Mouse (Mus musculus): Measurements from ENCODE around the gene Ak7. TPM values are rescaled to one million over a fixed set of nuclear protein-coding genes. Genes with fewer than 3 reads are reported as not detected.

The Ak7 gene
- polyA plus RNA-seq, 1 experiment from 2014 or later: 2.5 TPM

DNA sequence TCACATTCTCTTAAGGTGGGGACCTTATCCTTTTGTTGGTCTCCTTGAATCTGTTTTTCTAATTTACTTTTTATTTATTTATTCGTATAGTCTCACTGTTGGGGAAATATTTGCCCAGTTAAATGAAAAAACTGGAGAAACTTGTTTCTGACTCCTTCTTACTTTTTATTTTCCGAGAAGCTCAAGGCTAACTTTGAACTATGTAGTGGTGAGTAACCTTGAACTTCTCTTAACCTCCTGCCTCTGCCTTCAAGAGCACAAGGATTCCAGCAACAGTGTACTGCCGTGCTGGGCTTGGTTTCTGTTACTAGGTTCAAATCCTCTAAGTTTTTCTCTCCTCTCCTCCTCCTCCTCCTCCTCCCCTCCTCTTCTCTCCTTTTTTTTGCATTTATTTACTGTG lies 55.9 kb downstream of the Ak7 start:
- Histone ChIP-seq H3K9ac (no peak overlapping the region), H3K4me3 (no peak overlapping the region), H3K36me3 (no peaks in the 10 kb centered on the region), H3K27ac (no peak overlapping the region), H3K4me1 (no peaks in the 10 kb centered on the region), H3K9me3 (replicated peaks) (no peaks in the 10 kb centered on the region), H3K4me2 (replicated peaks) (no peak overlapping the region), H3K27me3 (no peaks in the 10 kb centered on the region)
- ATAC-seq (ENCODE audit: low FRiP score): no peak
- WGBS: 83% methylated on average over 3 of the region's 3 CpGs

DNA sequence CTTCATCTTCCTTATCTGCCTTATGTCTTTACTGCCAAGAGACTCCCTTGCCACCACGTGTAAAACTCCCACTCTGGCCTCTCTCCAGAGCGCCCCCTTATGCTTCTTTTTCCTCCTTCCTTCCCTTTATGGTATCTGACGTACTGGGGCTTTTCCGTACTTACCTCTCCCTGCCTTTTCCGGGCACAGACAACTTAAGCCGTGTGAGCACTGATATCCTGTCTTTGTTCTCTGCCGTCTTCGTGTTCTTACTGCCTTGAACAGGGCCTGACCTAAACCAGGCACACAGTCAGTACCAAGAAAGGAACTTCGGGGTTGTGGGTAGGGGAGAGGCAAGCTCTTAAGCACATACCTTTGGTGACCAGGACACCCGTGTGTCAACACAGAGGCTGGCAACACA lies 63.9 kb downstream of the Ak7 start:
- ATAC-seq (ENCODE audit: low FRiP score): no peak
- H3K4me2 ChIP-seq (replicated peaks): no peak overlapping the region
- H3K36me3 ChIP-seq: no peaks in the 10 kb centered on the region
- no peaks in the 10 kb centered on the region for H3K9me3 ChIP-seq (replicated peaks)
- WGBS: 75% methylated on average over 10 of the region's 10 CpGs
- no peaks in the 10 kb centered on the region for H3K4me1 ChIP-seq
- H3K4me3 ChIP-seq: no peak overlapping the region
- H3K27me3 ChIP-seq: no peaks in the 10 kb centered on the region
- no peak overlapping the region for H3K27ac ChIP-seq
- no peak overlapping the region for H3K9ac ChIP-seq

DNA sequence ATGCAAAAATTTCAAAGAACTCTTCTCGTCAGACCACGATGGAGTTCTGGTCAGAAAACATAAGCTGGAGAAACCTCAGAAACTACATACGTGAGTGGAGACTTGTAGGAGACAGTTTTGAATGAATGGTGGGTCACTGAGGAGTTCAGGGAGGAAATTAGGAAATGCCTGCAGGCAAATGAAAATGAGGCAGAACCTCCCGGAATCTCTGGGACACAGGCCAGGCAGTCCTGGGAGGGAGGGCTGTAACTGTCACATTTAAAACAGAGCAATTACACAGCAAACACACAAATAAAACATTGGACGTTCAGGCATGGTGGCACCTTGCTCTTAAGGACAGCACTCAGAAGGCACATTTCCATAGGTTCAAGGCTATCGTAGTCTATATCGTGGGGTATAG lies 69.1 kb downstream of the Ak7 start:
- H3K9me3 ChIP-seq (replicated peaks): no peaks in the 10 kb centered on the region
- H3K36me3 ChIP-seq: no peaks in the 10 kb centered on the region
- no peaks in the 10 kb centered on the region for H3K4me1 ChIP-seq
- H3K4me2 ChIP-seq (replicated peaks): no peak overlapping the region
- H3K4me3 ChIP-seq: no peak overlapping the region
- H3K9ac ChIP-seq: no peak overlapping the region
- no peak overlapping the region for H3K27ac ChIP-seq
- WGBS: 81% methylated on average over 7 of the region's 7 CpGs
- no peak for ATAC-seq (ENCODE audit: low FRiP score)
- H3K27me3 ChIP-seq: no peaks in the 10 kb centered on the region

DNA sequence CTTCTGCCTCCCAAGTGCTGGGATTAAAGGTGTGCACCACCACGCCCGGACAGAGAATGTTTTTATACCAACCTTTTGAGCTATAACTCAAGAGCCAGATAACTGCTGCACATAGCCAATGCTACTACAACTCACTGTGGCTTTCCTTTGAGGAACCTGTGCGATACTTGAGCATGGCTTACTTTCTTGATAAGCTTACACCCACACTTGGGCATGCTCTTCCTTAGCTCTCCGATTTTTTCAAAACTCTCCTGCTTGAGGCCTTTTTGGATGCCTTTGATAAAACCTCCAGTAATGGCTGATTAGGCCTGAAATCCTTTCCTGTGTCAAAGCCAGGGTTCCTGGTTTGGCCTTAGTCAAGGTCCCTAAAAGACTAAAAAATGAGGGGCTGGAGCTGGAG lies 71.9 kb downstream of the Ak7 start:
- Histone ChIP-seq H3K36me3 (no peaks in the 10 kb centered on the region), H3K27ac (no peak overlapping the region), H3K9ac (no peak overlapping the region), H3K9me3 (replicated peaks) (no peaks in the 10 kb centered on the region), H3K4me3 (no peak overlapping the region), H3K27me3 (no peaks in the 10 kb centered on the region), H3K4me2 (replicated peaks) (no peak overlapping the region), H3K4me1 (no peaks in the 10 kb centered on the region)
- WGBS: 87% methylated on average over 4 of the region's 4 CpGs
- ATAC-seq (ENCODE audit: low FRiP score): no peak

DNA sequence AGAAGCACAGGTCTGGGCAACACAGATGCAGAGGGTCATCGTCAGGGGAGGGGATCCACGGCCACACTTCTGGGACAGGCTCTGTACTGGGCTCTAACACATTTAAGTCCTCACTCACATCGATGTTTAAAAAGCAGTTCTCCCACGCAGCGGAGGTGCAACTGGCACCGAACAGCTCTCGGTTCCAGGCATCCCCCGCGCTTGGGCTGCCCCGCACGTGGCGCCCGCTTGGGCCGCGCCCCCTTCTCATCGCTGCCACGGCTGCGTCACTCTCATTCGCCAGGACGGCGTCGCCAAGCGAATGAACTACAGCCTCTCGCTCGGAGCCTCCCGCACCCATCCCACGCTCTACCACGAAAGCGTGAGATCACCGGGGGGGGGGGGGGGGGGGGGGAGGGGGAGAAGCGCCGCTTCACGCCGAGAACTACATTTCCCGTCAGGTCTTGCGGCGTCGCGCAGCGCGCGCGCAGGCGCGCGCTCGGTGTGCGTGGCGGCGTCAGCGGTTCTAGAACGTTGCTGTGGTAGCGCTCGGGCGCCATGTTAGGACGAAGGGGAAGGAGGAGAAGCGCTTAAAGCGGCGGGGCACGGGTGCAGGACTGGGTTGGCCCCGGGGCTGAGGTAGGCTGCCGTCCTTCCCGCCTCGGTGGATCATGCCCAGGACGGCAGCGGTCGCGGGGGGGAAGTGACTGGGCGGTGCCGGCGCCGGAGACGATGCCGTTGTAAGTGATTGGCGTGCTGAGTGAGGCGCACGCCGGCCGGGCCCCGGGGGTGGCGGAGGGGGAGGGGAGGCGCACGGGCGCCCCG lies 78.6 kb downstream of the Ak7 start, which contains the start of gene Papola:
TSS of gene Papola (plus strand) at position 499 of the 804 bp plus-strand sequence.
- peak within 1 kb of the TSS; percentile 95 for H3K4me3 ChIP-seq
- peaks cover 15% of the 10 kb centered on the region for H3K4me1 ChIP-seq
- no peaks in the 10 kb centered on the region for H3K9me3 ChIP-seq (replicated peaks)
- peak within 1 kb of the TSS; percentile 66 for H3K4me2 ChIP-seq (replicated peaks)
- peak within 1 kb of the TSS; percentile 97 for H3K27ac ChIP-seq
- ATAC-seq (ENCODE audit: low FRiP score): peak; percentile 95
- under 1% methylated on average over 65 of the region's 85 CpGs for WGBS
- 0 out of 2 replicates have a peak, but pooled peaks cover 2% of the 10 kb centered on the region for H3K36me3 ChIP-seq
- no peaks in the 10 kb centered on the region for H3K27me3 ChIP-seq
- peak within 1 kb of the TSS; percentile 95 for H3K9ac ChIP-seq

DNA sequence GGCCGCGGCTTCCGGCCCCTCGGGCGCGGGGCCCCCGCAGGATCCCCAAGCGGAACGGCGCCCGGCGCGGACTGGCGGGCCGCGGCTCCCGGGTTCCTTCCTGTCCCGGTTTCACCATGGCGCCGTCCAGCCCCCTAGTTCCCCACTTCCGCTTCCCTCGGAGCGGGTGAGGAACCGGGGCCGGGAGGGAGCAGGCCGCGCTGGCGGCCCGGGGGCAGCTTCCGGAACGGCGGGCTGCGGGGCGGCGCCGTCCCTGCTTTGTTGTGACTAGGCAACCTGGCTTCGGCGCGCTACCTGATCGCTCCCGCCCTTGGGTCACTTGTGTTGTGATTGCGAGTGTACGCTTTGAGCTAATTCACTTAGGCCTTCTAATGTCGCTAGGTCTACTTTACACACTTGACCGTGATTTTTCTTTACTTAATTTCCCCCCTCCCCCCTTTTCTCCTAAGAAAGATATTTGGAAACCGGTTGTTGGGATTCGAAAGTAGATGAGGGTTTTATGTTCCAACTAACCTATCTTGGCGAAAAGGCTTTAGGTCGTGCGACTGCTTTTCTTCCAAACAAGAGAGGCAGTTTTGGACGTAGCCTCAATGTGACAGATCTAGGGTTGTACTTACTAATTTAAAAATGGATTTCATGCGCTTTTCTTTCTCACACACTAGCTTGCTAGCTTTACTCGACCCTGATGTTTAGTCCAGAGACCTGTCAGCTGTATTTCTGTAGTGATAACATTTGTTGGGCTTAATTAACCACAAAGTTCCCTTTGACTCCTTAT lies 79.4 kb downstream of the Ak7 start:
- H3K9me3 ChIP-seq (replicated peaks): no peaks in the 10 kb centered on the region
- ATAC-seq (ENCODE audit: low FRiP score): peak; percentile 81
- WGBS: 1% methylated on average over 52 of the region's 53 CpGs
- peaks cover 15% of the 10 kb centered on the region for H3K4me1 ChIP-seq
- H3K36me3 ChIP-seq: 0 out of 2 replicates have a peak, but pooled peaks cover 2% of the 10 kb centered on the region
- H3K27me3 ChIP-seq: no peaks in the 10 kb centered on the region
- H3K9ac ChIP-seq: peak overlapping the region; percentile 95
- peak overlapping the region; percentile 66 for H3K4me2 ChIP-seq (replicated peaks)
- H3K27ac ChIP-seq: peak overlapping the region; percentile 97
- peak overlapping the region; percentile 95 for H3K4me3 ChIP-seq

DNA sequence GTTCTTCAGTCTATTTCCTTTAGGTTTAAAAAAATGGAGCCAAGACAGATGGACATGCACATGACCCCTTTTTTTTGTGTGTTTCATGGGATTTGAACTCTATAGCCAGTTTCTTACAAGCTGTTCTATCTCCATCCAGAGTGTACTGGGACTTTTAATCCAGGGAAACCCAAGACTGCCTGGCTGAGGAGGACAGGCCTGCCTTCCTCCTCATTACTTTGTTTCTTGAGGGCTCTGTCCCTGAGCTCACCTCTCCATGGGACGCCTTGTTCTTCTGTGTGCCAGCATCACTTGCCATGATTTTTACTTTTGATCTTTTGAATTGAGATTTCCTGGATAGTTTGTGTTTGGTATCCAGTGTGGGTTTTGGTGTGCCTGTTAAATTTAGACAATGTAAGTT lies 80.3 kb downstream of the Ak7 start:
- H3K4me1 ChIP-seq: peaks cover 15% of the 10 kb centered on the region
- no peak overlapping the region for H3K27ac ChIP-seq
- H3K36me3 ChIP-seq: 0 out of 2 replicates have a peak, but pooled peaks cover 2% of the 10 kb centered on the region
- no peak for ATAC-seq (ENCODE audit: low FRiP score)
- peak overlapping the region; percentile 95; the same call in 1 of the 2 replicates for H3K9ac ChIP-seq
- 76% methylated on average over 1 of the region's 1 CpGs for WGBS
- H3K4me2 ChIP-seq (replicated peaks): peak overlapping the region; percentile 66
- no peaks in the 10 kb centered on the region for H3K9me3 ChIP-seq (replicated peaks)
- no peaks in the 10 kb centered on the region for H3K27me3 ChIP-seq
- peak overlapping the region; percentile 95 for H3K4me3 ChIP-seq

DNA sequence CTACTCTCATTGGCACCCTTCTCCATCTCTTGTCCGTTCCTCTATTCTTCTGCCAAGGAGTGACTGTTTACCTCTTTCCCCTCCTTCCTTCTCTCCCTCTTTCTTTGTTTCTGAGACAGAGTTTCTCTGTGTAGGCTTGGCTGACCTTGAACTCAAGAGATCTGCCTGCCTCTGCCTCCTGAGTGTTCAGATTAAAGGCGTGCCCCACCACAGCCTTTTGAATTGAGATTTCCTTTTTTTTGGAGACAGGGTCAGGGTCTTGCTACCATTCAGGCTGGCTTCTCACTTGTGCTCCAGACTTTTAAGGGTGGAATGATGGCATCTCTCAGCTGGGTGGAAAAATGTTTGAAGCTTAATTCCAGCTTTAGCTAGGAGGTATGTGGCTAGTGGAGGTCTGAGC lies 81.8 kb downstream of the Ak7 start:
- 96% methylated on average over 2 of the region's 2 CpGs for WGBS
- Histone ChIP-seq H3K4me1 (peaks cover 15% of the 10 kb centered on the region), H3K36me3 (0 out of 2 replicates have a peak, but pooled peaks cover 2% of the 10 kb centered on the region), H3K9ac (no peak overlapping the region), H3K9me3 (replicated peaks) (no peaks in the 10 kb centered on the region), H3K27me3 (no peaks in the 10 kb centered on the region), H3K27ac (no peak overlapping the region), H3K4me2 (replicated peaks) (no peak overlapping the region), H3K4me3 (no peak overlapping the region)
- ATAC-seq (ENCODE audit: low FRiP score): no peak

DNA sequence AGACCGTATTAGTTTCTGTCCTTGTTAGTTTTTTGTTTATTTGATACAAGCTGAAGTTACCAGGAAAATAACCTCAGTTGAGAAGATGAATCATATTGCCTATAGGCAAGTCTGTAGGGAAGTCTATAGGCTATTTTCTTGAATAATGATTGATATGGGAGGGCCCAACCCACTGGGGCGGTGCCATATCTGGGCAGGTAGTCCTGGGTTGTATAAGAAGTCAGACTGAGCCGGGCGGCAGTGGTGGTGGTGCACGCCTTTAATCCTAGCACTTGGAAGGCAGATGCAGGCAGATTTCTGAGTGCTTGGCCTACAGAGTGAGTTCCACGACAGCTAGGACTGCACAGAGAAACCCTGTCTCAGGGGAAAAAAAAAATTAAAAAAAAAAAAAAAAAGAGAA lies 84.1 kb downstream of the Ak7 start:
- Histone ChIP-seq H3K4me3 (no peak overlapping the region), H3K27me3 (no peaks in the 10 kb centered on the region), H3K27ac (no peak overlapping the region), H3K9ac (no peak overlapping the region), H3K4me1 (peaks cover 15% of the 10 kb centered on the region), H3K4me2 (replicated peaks) (no peak overlapping the region), H3K36me3 (0 out of 2 replicates have a peak, but pooled peaks cover 2% of the 10 kb centered on the region), H3K9me3 (replicated peaks) (no peaks in the 10 kb centered on the region)
- 97% methylated on average over 6 of the region's 6 CpGs for WGBS
- ATAC-seq (ENCODE audit: low FRiP score): no peak

DNA sequence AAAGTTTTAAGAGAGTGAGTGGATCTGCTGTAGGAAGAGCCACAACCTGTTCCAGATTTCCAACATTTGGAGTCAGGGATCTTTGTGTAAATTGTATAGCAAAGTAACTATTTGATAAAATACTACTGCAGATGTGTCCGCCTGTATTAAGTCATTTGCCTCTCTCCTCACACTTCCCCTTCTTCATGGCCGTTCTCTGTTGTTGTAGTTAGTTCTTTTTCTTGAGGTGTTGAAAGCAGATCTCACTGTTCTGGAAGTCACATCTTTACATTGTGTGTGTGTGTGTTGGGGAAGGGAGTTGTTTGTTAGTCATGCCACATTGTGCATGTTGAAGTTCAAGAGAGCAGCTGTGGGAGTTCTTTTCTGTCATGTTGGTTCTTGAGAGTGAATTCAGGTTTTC lies 89.1 kb downstream of the Ak7 start:
- Histone ChIP-seq H3K9ac (no peak overlapping the region), H3K27ac (no peak overlapping the region), H3K36me3 (peaks cover 5% of the 10 kb centered on the region; the same call in 1 of the 2 replicates), H3K4me3 (no peak overlapping the region), H3K4me2 (replicated peaks) (no peak overlapping the region), H3K4me1 (no peaks in the 10 kb centered on the region), H3K27me3 (no peaks in the 10 kb centered on the region), H3K9me3 (replicated peaks) (no peaks in the 10 kb centered on the region)
- 94% methylated on average over 2 of the region's 2 CpGs for WGBS
- ATAC-seq (ENCODE audit: low FRiP score): no peak

DNA sequence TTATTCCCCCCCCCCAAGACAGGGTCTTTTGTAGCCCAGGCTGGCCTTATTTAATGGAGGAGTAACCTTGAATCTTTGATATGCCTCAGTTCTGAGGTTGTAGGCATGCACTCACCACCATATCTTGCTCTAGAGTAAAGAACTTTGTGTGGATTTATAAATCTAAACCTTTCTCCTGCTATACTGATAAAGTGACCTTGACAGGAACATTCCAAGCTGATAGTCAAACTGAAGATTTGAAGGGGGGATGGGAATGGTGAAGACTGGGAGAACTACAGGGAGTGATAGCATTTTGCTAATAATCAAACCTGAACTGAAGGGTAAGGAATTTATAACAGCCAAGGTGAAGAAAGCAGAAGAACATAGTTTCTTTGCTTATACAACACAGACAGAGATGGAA lies 92.2 kb downstream of the Ak7 start:
- H3K4me1 ChIP-seq: no peaks in the 10 kb centered on the region
- H3K9me3 ChIP-seq (replicated peaks): no peaks in the 10 kb centered on the region
- H3K27me3 ChIP-seq: no peaks in the 10 kb centered on the region
- H3K4me3 ChIP-seq: no peak overlapping the region
- ATAC-seq (ENCODE audit: low FRiP score): no peak
- H3K9ac ChIP-seq: no peak overlapping the region
- no peak overlapping the region for H3K4me2 ChIP-seq (replicated peaks)
- H3K27ac ChIP-seq: no peak overlapping the region
- H3K36me3 ChIP-seq: peaks cover 13% of the 10 kb centered on the region

DNA sequence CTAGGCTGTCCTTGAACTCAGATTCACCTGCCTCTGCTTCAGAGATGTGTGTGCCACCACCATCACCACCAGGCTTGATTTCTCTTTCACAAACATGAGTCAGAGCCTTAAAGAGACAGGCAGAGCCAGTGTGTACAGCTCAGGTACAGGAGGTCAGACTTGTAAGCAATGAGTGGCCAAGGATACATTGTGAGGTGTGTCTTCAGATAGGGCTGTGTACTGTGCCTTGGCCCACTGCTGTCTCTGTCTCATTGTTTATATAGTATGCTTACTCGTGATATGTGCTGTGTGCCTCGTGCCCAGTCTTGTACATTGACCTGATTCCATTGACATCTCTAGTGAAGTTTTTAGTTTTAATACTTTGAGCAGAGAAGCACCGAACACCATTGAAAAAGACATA lies 100.0 kb downstream of the Ak7 start:
- WGBS: 93% methylated on average over 3 of the region's 3 CpGs
- Histone ChIP-seq H3K9ac (no peak overlapping the region), H3K9me3 (replicated peaks) (no peaks in the 10 kb centered on the region), H3K4me1 (no peaks in the 10 kb centered on the region), H3K27me3 (no peaks in the 10 kb centered on the region), H3K36me3 (peaks cover 45% of the 10 kb centered on the region), H3K27ac (no peak overlapping the region), H3K4me2 (replicated peaks) (no peak overlapping the region), H3K4me3 (no peak overlapping the region)
- ATAC-seq (ENCODE audit: low FRiP score): no peak

All from hindbrain, embryonic 12.5 days (tissue).